Mouse (Mus musculus) cortical plate, adult 2 months (tissue): ENCODE results near the gene Gatd1. TPM values are rescaled to one million over a fixed set of nuclear protein-coding genes. Genes with fewer than 3 reads are reported as not detected.
A peak's percentile ranks its signal among the peaks of the same experiment; 100 is the strongest.

Experiments
- H3K27ac ChIP-seq: fragments of 200-500 bp; 2 replicates; pipeline ENCODE4 v1.5.1; 2012; ENCODE audit warnings: low read length, control low read depth, inconsistent platforms; ENCODE audit not compliant: insufficient read depth
- H3K4me1 ChIP-seq: fragments of 200-500 bp; 2 replicates; pipeline ENCODE4 v1.6.1; 2011; ENCODE audit warnings: low read length; ENCODE audit not compliant: control insufficient read depth, insufficient read depth
- H3K4me3 ChIP-seq: fragments of 200-500 bp; 2 replicates; pipeline ENCODE4 v1.5.1; 2011; ENCODE audit warnings: mild to moderate bottlenecking, low read length, control low read depth; ENCODE audit not compliant: insufficient read depth
- CTCF ChIP-seq: fragments of 200-500 bp; IDR thresholded peaks from 2 replicates; pipeline ENCODE4 v1.5.1; 2011; ENCODE audit warnings: mild to moderate bottlenecking, control low read depth, low read length; ENCODE audit not compliant: insufficient read depth; ENCODE audit errors: extremely low read depth
- POLR2A ChIP-seq: fragments of 200-500 bp; IDR thresholded peaks from 2 replicates; pipeline ENCODE4 v1.6.1; 2011; ENCODE audit warnings: mild to moderate bottlenecking, low read length, control low read depth; ENCODE audit not compliant: insufficient read depth; ENCODE audit errors: extremely low read depth
- polyA plus RNA-seq: library from polyadenylated mRNA; depleted of rRNA; stranded (reverse); fragments of >200 nt; gene quantifications from 2 replicates; pipeline ENCODE4 v1.2.3, GENCODE M21; 2012

The Gatd1 gene
- polyA plus RNA-seq, 1 experiment: 57.0 TPM

DNA sequence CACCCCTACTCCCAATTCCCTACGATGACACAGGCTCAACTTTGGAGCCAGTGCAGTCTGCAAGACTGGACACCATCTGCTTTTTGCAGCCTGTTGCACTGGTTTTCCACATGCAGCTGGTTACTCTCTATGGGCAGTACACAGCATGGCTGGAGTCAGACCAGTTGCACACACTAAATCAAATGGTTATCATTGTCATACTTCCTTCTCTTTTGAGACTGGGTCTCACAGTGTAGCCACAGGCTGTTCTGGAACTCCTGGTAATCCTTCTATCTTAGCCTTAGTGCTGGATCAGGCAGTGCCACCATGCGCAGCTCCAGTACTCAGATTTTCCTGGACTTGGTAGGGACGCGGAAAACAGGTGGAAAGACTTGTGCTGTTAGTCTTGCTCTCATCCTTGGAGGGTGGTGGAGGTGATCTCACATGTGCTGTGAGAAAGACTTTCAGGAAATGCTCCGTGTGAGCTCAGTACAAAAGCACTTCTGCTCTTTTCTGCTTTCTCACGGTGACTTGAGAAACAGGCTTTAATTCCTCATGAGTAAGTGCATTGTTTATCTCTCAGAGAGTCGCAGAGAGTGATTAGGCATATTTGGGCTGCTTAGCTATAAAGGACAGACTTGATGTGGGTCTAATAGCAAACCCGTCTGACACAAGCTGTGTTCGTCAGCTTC is 21.2 kb downstream of the Gatd1 start:
- TF ChIP-seq POLR2A (no peak), CTCF (no peak)
- Histone ChIP-seq H3K4me3 (peak overlapping the region; percentile 63), H3K27ac (no peak overlapping the region), H3K4me1 (peaks cover 6% of the 10 kb centered on the region; the same call in 1 of the 2 replicates)

DNA sequence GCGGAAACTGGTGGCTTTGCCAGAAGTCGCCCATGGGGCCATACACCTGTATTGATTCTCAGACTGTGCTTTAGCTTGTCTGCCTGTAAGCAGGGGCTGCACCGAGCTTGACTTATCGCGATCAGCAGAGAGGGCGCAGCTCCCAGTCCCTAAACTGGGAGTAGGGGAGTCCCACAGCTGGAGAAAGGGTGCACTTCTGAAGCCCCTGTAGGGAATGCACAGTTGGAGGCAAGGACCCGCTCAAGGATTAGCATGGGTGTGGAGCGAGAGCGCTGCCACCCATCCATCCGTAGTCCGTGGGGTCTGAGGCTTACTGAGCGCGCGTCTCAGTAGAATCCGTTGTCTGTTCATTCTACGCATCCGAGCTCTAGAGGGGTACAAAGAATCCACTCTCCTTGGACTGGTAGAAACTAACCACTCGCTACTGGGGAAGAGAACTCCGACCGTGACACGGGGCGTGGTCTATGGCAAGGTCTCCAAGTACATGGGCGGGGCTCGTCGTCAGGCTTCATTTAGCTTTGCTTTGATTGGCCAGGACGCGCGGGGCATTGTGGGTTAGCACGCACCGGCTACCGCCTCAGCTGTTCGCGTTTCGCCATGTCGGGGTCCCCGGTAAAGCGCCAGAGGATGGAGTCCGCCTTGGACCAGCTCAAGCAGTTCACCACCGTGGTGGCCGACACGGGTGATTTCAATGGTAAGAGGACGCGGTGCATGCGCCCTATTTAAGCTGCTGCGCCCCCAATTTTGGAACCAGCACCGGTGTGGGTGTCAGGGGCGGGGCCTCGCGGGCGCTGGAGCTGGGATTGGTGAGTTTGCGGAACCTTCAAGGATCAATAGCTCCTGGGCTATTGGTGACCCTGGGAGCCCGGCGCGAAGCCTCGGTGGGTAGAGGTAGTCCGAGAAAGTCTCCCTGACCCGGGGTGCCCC is 22.0 kb downstream of the Gatd1 start, which contains the start of gene Taldo1:
Gene Taldo1, plus strand, starts transcription at position 575 of the 927 bp plus-strand sequence.
- Histone ChIP-seq H3K4me3 (peak within 1 kb of the TSS; percentile 63), H3K27ac (peak within 1 kb of the TSS; percentile 1; the same call in 1 of the 2 replicates), H3K4me1 (peaks cover 6% of the 10 kb centered on the region; the same call in 1 of the 2 replicates)
- TF ChIP-seq POLR2A (peak; percentile 69), CTCF (no peak)

DNA sequence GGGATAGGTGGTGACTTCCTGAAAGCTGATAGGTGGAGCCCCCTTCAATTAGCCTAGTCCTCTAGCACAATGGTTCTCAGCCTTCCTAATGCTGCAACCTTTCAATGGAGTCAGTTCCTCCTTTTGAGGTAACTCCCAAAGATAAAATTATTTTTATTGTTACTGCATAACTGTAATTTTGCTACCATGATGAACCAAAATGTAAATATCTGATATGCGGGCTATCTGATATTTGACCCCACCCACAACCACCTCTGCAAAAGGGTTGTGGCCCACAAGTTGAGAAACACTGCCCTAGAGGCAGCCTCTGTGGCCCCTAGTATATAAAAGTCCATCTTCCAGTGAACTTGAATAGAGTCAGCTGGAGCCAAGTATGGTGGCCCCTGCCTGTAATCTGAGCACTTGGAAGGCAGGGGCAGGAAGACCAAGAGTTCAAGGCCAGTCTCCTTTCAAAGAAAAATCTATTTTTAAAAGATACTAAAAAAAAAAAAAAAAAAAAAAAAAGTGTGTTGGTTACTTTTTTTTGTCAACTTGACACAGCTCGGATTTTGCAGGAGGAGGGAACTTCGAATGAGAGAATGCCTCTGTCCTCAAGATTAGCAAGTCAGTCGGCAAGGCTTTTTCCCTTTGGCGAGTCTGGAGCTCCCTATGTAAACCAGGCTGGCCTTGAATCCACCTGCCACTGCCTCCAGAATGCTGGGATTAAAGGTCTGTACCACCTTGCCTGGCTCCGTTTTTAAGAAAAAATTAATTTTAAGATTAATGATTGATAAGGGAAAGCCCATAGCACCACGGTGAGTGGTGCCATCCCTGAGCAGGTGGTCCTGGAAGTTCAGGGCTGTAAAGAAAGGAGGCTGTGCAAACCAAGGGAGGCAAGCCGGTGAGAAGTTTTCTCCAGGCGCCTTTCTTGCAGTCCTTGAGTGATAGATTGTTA is 23.3 kb downstream of the Gatd1 start:
- Histone ChIP-seq H3K4me3 (no peak overlapping the region; the same call in 1 of the 2 replicates), H3K27ac (no peak overlapping the region), H3K4me1 (peaks cover 6% of the 10 kb centered on the region; the same call in 1 of the 2 replicates)
- TF ChIP-seq CTCF (no peak), POLR2A (no peak)

DNA sequence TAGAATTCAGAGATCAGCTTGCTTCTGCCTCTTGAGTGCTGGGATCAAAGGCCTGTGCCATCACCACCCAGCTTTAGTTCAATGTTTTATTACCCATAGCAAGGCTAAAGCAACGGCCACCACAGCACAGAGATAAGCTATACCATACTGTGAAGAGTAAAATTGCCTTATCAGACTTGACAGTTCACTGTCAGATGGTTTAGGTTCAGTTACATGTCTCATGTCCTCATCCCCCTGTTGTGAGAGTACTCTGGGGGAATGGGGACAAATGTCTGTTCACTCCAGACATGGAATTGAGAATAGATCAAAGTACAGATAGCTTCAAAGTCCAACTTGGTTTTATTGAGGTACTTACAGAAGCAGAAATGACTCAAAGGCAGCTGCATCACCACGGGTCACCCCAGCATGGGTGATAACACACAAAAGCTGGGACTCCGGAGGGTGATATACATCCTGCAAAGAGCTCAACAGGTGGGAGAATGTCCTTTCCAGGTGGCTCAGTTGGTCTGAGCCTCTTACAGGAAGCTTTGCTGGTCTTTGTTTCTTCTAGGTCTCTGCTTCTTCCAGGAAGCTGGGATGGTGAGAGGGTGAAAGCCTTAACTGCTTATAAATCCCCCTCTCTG is 25.3 kb downstream of the Gatd1 start:
- Histone ChIP-seq H3K27ac (no peak overlapping the region), H3K4me1 (peaks cover 6% of the 10 kb centered on the region; the same call in 1 of the 2 replicates), H3K4me3 (no peak overlapping the region)
- TF ChIP-seq CTCF: no peak
- TF ChIP-seq POLR2A: no peak

DNA sequence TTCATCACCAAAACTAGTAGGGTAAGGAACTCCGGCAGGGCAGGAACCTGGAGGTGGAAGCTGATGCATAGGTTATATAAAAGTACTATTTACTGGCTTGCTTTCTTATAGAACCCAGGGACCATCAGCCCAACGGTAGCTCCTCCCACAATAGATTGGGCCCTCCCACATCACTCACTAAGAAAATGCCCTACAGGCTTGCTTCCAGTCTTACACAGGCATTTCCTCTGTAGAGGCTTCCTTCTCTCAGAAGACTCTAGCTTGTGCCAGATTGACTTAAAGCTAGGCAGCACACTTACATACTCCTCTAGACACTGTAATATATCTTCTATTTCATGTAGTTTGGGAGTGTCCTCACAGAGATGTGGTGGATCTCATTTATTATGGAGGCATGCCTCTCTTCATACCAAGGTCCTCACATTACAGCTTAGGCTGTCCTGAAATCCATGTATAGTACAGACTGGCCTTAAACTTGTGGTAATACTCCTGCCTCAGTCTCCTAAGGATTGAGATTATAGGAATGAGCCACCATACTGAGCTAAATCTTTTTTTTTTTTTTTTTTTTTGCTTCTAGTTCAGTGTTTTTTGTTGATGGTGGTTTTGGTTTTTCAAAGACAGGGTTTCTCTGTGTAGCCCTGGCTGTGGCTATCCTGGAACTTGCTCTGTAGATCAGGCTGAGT is 26.0 kb downstream of the Gatd1 start:
- TF ChIP-seq CTCF: no peak
- TF ChIP-seq POLR2A: no peak
- peaks cover 3% of the 10 kb centered on the region; the same call in 1 of the 2 replicates for H3K4me1 ChIP-seq
- H3K27ac ChIP-seq: no peak overlapping the region
- no peak overlapping the region for H3K4me3 ChIP-seq

DNA sequence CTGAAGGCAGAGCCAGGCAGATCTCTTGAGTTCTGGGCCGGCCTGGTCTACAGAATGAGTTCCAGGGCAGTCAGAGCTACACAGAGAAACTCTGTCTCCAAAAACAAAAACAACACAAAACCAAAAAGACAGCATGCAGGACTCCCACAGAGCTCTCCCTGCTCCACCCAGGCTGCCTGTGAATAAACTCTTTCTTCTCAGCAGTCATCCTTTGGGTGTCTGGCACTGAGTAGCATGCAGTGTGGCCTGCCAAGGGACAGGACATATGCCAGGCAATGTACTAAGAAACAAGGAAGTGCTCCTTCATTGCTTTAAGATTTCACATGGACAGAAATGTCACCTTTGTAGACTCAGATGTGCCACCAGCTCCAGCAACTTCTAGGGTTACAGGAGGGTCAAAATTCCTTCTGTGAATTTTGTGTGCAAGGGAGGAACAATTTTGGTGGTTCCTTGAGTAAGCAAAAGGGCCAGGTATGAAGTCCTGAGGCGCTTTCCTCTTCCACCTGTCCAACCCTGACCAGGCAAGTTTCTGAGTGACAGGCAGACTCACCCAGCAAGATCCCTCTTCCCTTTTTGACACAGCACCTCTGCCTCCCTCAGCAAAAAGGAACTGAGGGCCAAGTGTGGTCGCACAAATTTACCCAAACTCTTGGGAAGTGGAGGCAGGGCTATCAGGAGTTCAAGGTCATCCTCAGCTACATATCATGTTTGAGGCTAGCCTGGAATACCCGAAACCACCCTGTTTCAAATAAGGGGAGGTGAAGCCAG is 32.7 kb downstream of the Gatd1 start:
- TF ChIP-seq CTCF (no peak), POLR2A (no peak)
- H3K4me3 ChIP-seq: no peak overlapping the region
- no peaks in the 10 kb centered on the region; the same call in 1 of the 2 replicates for H3K4me1 ChIP-seq
- peak overlapping the region; percentile 65; the same call in 1 of the 2 replicates for H3K27ac ChIP-seq

DNA sequence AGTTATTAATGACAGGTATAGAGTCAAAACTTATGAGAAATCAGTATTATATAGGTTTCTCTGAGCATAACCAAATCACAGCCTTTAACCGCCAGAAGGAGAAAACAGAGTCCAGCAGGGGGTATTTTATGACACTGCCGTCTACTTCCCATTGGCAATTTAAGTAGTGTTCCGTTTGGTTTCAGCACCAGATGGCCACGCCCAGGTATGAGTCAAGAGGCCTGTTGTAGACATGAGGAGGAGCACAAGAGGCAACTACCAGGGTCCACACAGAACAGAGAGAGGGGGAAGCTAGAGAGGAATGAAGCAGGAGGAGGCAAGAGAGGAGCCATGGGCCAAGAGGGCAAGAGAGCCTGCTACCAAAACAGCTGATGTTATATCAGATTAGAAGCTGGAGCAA is 34.4 kb downstream of the Gatd1 start:
- Histone ChIP-seq H3K27ac (no peak overlapping the region), H3K4me3 (no peak overlapping the region), H3K4me1 (no peaks in the 10 kb centered on the region; the same call in 1 of the 2 replicates)
- TF ChIP-seq CTCF (no peak), POLR2A (no peak)
